Mouse (Mus musculus): ENCODE measurements at regions not wholly inside any gene's neighbourhood (a gene's known extent, or its start where the extent isn't known, plus 50 kb on each side); places are given as distances from the start of the nearest gene placed in this dataset.
A peak's percentile ranks its signal among the peaks of the same experiment; 100 is the strongest.
"Not testable (repeated sequence)": the region's sequence is repeated elsewhere in the genome, so short reads cannot be mapped to it uniquely, and the experiment has no call there.

DNA sequence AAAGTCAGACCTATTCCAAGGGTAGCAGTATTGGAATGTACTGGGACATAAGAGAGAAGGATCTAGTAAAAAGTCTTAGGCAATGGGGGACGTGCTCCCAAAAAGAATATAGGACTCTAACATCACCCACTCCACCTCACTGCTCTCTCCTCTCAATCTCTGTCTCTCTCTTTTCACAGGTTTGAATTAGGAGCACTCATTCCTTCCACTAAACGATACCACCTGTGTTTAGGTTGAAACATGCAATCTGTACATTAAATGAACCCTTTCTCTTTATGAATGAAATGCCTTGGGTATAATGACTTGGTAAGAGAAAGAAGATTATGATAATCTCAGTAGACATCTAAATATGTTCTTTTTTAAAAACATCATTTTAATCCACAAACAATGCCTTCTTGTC is 129.4 kb downstream of the Zpld1 start:
- peak; percentile 29 for DNase-seq

DNA sequence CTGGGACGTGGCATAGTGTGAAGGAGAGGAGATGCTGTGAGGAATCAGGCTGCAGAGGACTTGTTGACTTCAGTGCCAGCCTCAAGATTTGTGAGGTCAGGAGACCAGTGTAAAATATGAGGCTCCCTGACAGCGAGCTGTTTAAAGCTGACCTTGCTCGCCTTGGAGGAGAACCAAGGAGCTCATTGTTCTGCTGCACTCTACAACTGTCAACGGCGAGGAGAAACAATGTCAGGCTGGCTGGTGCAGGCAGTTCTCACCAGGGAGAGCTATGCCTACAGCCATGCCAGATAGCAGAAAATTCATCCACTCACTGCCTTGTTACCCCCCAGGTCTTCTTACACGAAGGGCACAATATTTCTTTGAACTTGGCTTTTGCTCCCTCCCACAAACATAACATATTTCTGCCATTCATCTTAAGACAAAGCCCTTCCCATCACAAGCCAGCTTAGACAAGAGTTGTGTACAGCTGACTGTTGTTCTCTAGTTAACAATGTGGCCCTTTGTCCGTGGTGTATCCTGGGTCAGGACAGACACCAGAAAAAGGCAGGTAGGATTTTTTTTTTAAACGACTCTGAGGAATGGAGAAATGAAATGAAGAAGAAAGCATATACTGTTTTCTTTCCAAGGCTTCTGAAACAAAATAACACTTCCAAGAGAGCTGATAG is 131.5 kb downstream of the Zpld1 start:
- DNase-seq: peak; percentile 62

DNA sequence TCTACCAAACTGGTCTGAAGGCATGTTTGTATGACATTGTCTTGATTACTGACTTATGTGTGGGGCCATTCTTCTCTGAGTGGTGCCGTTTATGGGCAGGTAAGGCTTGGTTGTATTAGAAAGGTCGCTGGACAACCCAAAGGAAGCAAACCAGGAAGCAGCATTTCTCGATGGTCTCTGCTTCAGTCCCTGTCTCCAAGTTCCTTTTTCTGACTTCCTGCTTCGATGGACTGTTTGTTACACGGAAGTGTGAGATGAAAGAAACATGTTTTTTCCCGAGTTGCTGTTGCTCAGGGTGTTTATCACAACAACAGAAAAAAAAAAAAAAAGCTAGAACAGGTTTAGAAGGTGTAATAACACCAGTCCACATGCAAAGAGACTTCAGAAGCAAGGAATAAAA is 134.9 kb downstream of the Zpld1 start:
- DNase-seq: no peak

DNA sequence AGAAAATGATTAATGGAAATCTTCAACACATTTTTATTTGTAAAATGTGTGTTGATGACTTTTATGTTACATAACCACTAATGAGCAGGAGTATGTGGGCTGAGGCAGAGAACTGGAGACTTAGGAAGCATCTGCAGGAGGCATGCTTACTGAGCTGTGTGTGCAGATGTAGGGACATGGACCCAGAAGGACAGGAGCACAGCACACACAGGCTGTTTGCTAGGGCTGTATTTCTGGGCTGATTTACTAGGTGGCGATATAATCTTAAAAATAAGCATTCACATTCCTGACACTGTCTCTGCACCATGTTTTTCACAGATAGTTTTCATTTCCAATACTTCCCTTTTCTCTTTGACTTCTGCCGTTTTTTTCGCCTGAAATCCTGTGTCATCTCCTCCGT is 146.1 kb downstream of the Zpld1 start:
- DNase-seq: peak; percentile 28

DNA sequence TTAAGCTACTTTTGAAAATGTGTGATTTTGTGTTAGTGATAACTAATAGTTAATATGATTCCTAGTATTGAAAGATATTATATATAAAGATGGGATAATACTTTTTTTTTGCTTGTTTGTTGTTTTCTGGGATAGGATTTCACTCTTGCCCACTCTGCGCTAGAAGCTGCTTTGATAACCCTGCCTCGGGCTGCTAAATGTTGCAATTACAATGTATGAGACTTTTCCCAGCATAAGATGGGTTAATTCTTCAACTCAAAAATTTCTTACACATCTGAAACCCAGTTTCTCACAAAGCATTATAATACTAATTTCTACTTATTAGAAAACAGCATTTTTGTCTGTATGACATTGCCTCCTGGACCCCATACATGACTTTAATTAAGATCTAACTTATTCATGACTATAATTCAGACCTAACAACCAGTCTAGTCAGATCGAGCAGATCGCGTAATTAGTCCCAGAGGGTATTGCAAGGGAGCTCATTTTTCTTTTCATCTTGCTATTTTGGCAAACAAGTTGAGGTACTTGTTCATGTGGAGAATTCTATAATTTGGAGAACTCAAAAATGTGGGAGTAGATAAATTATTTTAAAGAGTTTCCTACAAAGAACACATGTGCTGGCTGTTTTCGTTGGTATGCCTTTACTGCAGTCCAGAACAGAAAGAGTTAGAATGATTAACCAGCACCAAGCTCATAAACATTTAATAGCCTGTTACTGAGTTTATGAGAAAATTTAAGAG is 155.2 kb downstream of the Zpld1 start:
- DNase-seq: no peak

DNA sequence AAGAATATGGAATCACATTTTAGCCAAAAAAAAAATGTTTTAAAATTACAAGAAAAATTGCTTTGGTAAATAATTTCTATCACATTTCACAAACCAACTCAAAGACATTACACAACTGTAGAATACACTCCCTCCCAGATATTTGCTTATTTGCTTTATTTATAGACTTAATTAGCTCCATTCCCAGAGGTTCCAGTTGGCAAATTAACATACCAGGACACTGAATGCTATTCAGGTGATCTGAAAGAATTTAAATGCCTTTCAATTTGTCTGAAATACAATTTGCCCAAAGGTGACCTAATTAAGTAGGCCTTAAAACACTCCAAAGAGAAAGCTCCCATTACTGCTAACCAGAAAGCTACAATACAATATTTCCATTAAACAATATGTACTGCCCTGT is 162.8 kb downstream of the Zpld1 start:
- DNase-seq: no peak

DNA sequence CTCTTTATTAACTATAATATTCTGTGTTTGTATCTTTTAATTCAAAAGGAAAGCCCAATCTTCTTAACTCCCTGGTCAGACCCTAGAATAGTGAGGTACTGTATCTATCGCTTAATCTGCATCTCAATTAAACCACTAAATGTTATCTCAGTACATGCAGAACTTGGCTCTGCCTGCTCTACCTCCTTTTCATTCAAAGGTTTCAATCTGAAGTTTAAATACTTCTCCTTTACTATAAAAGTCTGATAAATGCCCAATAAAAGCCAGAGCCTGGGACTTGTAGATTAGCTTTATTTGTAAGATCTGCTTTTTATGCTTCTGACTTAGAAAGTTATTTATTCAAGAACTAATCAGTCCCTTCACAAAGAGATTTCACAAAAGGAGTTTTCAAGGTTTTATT is 200.1 kb downstream of the Zpld1 start:
- no peak for DNase-seq

DNA sequence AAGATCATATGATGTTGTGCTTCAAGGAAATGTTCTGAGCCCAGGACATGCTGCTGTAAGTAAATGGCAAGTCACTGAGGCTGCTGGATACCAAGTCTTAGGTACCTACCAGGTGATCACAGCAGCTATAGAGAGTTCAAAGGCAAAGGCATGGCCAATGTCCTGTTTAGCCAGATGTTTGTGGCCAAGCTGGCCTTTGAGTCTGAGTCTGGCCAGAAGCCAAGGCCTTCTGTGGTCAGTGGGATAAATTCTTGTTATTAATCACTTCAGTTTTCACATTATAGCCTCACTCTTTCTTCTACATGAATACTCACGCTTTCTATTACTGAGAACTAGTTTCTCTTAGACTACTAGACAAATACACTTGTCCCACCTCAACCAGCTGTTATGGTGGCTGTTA is 210.3 kb downstream of the Zpld1 start:
- no peak for DNase-seq

DNA sequence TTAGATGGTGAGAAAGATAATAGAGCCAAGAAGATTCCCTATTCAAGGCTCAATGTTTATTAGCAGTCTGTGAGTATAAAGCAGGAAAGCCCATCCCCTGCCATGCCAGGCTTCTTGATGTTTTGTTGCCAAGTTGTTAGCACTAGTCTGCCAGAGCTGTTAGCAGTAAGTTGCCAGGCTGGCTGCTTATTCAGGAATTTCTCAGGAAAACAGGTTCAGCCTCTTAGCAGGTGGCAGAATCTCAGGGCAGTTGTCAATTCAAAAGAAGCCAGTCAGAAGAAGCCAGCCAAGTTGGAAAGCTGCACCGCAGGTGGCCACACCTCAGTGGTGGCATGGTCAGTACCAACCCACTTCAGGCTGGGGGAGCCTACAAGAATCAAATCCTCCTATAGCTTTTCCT is 221.6 kb downstream of the Zpld1 start:
- no peak for DNase-seq

DNA sequence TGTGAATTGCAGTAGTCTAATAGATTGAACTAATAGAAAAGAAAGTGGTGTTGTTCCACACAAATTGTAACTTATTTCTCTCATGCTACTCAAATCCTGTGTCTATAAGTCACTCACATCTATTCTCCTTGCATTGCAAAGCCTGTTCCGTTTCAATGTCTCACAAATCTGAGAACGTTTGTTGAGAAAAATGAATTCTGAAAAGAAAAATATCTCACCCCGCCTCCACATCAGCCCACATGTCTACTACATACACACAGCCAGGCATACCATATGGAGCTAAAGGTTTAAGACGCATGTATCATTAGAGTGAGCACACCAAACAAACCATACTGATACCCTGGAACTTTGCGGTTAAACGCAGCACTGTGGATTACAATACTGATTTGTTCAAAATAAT is 258.0 kb downstream of the Zpld1 start:
- DNase-seq: no peak

DNA sequence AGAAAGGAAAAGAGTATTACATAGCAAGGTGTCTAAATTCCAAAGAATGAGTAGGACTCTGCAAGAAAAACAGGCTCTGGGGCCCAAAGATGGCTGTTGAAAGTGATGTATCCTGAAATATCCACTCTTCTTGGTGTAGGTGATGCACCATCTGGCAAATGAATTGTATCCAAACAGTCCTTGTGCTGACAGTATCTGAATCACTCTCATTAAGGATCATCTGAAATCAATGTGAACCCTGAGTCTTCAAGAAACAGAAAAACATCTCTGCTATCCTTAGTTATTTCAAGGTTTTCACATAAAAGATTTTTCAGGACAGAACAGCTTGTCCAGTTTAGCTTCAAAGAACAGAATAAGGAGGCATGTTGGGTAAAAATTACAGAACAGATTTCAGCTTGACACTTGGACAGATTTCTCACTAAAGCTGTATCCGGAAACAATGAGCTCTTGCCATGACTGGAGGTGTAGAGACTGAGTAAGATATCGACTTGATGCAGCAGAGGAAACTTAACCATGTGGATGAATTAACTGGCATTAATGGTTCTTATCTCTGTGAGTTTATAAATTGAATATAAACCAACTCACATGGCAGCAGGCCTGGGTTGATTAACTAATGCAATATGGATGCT is 296.0 kb downstream of the Zpld1 start:
- no peak for DNase-seq

DNA sequence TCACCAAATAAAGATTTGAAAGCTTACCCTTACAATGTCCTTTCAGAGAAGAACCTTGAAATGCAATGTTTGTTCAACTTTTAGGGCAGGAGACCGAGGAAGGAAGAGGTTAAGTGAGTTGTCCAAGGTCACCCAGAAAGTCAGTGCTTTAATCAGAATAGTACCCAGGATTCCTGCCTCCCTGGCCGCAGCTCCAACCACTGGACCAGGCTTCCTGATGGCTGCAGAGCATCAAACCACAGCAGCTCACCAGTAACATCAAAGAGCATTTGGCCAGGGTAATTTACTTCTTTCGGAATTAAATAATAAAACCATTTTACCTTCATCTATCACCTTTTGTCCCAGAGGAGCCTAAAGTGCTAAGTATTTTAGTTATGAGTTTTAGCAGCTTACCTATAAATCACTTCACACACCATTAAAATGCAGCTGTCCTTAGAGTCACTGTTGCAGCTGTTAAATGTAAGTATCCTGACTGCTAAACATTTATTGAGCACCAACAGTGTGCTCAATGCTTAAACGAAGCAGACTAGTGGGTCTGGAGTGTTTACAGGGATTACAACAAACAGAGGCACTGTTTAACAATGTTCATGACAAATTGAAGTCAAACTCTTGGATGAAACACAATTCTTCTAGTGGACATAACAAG is 306.1 kb downstream of the Zpld1 start:
- DNase-seq: no peak

DNA sequence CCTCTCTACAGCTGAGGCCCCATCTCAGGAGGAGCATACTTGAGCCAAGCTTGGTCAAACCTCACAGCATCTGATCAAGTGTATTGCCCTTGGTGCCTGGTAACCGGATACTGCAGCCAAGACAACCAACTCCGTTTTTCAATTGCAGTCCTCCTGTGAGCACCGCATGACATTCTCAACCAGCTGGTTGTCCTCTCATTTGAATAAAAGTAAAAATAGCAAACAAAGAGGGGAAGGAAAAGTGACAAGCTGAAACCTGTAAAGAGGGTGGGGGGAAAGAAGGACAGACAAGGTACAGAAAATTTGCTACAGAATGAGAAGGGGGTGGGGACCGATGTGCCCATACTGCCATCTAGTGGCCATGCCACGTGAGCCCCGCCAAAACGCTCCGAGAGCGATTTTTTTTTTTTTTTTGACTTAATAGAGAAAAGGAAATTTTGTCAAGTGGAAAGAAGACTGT is 314.0 kb downstream of the Zpld1 start:
- DNase-seq: peak; percentile 67

DNA sequence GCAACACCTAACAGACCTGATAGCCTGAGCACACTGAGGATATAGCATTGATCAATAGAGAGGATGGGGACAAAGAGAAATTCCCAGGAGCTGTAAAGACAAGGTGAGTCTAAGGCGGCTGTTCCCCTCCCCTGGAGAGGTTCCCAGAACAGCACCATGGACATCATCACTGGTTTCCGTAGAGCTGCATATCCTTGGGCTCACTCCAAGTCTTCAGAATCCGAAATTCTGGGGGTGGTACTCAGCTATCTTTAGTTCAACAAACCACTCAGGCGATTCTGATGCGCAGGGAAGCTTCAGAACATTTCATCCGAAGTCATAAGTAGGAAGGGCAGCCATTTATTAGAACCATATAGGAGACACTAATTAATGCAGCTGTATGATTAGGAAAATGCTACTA is 327.4 kb downstream of the Zpld1 start:
- DNase-seq: no peak

DNA sequence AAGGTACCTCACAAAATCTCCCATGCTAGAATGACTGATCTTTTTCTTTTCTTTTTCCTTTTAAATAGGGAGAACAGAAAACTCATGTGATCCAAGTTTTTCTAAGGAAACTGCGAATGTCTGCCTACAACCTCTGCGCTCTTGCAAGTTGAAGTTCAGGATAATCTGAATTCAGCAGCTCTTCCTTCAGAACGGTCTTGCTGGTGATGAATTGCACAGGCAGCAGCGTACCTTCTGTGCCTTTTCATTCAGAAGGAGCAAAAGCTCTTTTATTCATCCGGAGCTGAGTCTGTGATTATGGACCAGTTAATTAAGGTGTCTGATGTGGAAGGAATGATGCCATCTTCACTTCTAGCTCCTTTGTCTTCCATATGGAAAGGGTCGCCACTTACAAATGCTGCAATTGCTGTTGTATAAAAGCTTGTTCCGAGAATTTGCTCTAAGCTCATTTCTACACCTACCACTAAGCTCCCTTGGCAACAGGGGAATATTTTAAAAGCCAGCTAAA is 353.9 kb downstream of the Zpld1 start:
- no peak for DNase-seq

DNA sequence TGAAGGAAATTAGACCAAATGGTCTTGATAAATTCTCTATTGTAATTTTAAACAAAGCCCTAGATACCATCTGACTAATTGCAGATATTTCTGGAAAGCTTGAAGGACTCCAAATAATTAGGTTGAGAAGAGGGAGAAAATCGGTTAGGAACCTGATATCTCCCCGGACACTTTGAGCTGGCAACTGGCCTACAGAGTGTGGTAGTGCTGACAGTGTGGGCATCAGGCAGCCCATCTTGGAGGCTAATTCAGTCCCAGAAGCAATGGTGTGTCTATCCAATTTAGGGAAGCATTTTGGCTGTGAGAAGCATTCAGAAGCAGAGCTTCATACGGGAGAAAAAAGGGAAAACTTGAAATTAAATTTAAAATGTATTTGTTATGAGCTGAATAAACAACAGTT is 369.5 kb downstream of the Zpld1 start:
- DNase-seq: peak; percentile 11

DNA sequence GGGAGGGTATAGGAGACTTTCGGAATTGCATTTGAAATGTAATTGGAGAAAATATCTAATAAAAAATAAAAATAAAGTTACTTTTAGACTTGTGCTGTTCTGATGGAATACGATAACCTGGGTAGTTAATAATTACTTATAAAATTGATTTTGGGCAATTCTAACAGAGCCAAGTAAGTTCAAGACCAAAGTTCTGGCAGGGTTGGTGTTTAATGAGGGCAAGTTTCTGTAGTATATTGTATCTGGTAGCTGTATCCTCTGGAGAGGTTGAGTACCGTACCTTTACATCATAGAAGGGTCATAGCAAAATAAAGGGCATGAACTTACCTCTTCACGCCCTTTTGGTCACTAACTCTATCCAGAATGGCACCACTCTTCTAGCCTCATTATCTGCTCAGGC is 394.9 kb downstream of the Zpld1 start:
- DNase-seq: no peak

DNA sequence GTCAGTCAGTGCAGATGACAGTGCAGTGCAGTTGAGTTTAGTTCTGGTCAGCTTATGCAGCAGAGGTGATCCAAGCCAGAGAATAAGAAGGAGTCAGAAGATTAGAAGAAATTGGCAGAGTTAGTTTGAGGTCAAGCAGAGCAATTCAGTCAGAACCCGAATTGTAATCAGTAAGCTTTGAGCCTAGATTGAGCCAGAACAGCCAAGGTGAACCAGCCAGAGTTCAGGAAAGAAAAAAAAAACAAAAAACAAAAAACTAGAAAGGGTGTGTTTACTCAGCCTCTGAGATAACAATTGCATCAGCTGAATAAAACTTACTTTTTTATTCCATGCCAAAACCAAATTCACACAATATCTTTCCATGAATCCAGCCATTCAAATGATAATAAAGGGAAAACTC is 396.3 kb downstream of the Zpld1 start:
- DNase-seq: no peak

DNA sequence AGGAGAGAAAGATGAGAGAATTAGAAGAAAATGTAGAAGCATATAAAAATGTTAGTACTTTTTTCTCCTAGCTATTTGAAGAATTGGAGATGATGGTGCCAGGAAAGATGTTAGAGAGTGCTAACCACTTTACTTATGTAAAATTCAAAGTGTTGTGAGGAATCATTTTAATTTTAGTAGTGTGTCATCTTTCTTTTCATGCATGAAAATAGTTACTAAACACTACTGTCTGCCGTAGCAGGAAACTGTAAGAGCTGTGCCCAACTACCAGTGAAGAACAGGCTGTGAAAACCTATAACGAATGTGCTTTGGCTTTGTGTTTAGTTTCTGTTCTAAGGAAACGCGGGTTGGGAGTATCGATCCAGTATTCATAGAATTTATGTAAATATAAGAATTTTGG is 403.1 kb downstream of the Zpld1 start:
- DNase-seq: no peak

DNA sequence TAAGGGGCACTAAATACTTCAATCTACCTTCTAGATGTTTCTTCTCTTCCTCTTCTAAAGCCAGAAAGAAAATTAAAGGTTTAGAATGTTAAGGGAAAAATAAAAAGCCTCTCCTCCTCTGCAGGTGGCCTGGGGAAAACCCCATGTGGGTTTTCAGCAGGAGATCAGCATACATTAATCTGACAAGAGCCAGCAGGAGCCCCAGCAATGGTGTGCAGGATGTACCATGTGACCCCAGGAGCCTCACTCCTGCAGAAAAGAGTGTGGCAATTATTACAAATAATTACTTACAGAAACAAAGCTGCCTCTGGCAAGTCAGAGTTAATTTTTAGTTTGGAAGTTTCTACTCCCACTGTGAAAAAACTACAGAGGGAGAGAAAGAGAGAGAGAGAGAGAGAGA is 440.4 kb downstream of the Zpld1 start:
- DNase-seq: no peak

DNA sequence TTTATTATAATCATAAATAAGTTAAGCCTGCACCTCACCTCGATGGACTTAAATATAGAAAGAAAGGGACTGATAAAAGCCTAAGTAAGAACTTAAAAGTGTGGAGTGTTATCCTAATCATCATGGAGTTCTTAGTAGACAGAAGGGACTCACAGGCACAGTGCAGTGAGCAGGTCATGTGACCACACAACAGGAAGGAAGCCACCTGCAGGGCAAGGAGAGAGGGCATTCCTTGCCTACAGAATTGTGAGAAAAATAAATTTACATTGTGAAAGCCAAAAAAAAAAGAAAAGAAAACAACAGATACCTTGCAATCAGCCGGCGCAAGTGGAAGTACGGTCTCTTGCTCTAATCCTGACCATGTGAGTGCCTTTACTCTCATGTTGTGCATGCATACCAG is 454.8 kb downstream of the Zpld1 start:
- DNase-seq: not testable (repeated sequence)
